Mouse (Mus musculus) mesoderm, embryonic 11.5 days (tissue): ENCODE data around the gene Neurl1b.

Source experiments
- DNase-seq: peaks from one replicate; pipeline ENCODE4 v3.0.0-alpha.2; 2012; ENCODE audit warnings: low read depth, low spot score

Neurl1b gene

GRCm38 (mm10) chr17:26396765-26397164 is 17.9 kb upstream of the Neurl1b start:
- DNase-seq = no peak

- DNase-seq = no peak
These were observed 17.3 kb upstream of the Neurl1b start for GRCm38 (mm10) chr17:26397339-26397738.

GRCm38 (mm10) chr17:26405340-26406100 is 9.1 kb upstream of the Neurl1b start:
- no peak for DNase-seq

- no peak for DNase-seq
These were observed 1.7 kb upstream of the Neurl1b start for GRCm38 (mm10) chr17:26412967-26413366.

GRCm38 (mm10) chr17:26414184-26414522 is 476 bp upstream of the Neurl1b start:
- DNase-seq = no peak

- no peak for DNase-seq
These were observed 781 bp downstream of the Neurl1b start for GRCm38 (mm10) chr17:26415355-26415865.

- DNase-seq = no peak
These were observed 1.5 kb downstream of the Neurl1b start for GRCm38 (mm10) chr17:26416141-26416540.

GRCm38 (mm10) chr17:26417770-26418421 is 3.3 kb downstream of the Neurl1b start:
- DNase-seq = no peak

- DNase-seq = no peak
These were observed 6.0 kb downstream of the Neurl1b start for GRCm38 (mm10) chr17:26420491-26421247.

GRCm38 (mm10) chr17:26421561-26421960 is 6.9 kb downstream of the Neurl1b start:
- peak; percentile 54 for DNase-seq

- DNase-seq = no peak
These were observed 7.8 kb downstream of the Neurl1b start for GRCm38 (mm10) chr17:26422390-26422789.

GRCm38 (mm10) chr17:26423967-26424641 is 9.5 kb downstream of the Neurl1b start:
- DNase-seq = no peak

GRCm38 (mm10) chr17:26424973-26425735 is 10.5 kb downstream of the Neurl1b start:
- no peak for DNase-seq

GRCm38 (mm10) chr17:26433295-26433694 is 18.7 kb downstream of the Neurl1b start:
- no peak for DNase-seq

GRCm38 (mm10) chr17:26437089-26437815 is 22.6 kb downstream of the Neurl1b start:
- DNase-seq = no peak

GRCm38 (mm10) chr17:26439001-26439400 is 24.4 kb downstream of the Neurl1b start:
- DNase-seq = peak; percentile 27

GRCm38 (mm10) chr17:26441024-26441423 is 26.4 kb downstream of the Neurl1b start:
- no peak for DNase-seq

GRCm38 (mm10) chr17:26442197-26442596 is 27.6 kb downstream of the Neurl1b start:
- no peak for DNase-seq

GRCm38 (mm10) chr17:26443865-26444264 is 29.2 kb downstream of the Neurl1b start:
- no peak for DNase-seq

GRCm38 (mm10) chr17:26449472-26449871 is 34.8 kb downstream of the Neurl1b start:
- DNase-seq = no peak
